Mouse (Mus musculus): ENCODE results near the gene Cts6. TPM values are rescaled to one million over a fixed set of nuclear protein-coding genes. Genes with fewer than 3 reads are reported as not detected.
"Not testable (repeated sequence)": the region's sequence is repeated elsewhere in the genome, so short reads cannot be mapped to it uniquely, and the experiment has no call there.

Gene Cts6
- polyA plus RNA-seq (2012; ENCODE audit: insufficient read depth, low replicate concordance), result not detected in 2 replicates

GRCm38 (mm10) chr13:61203310-61203709, at the start of gene Cts6:
Gene Cts6, minus strand, starts transcription at chr13:61203410.
- no peak for TF ChIP-seq GATA1 (IDR thresholded peaks at IDR 0.05; ENCODE audit: borderline replicate concordance, low read length)
- no peak for TF ChIP-seq FLI1 (IDR thresholded peaks at IDR 0.05; ENCODE audit: low read length)
- no peak within 1 kb of the TSS for H3K4me3 ChIP-seq (replicated peaks)

GRCm38 (mm10) chr13:61241076-61241947, 38.1 kb upstream of the Cts6 start:
- TF ChIP-seq FLI1 (IDR thresholded peaks at IDR 0.05; ENCODE audit: low read length) (no peak), GATA1 (IDR thresholded peaks at IDR 0.05; ENCODE audit: borderline replicate concordance, low read length) (no peak)
- H3K4me1 ChIP-seq, result peaks cover 4% of the 10 kb centered on the region
- peak overlapping the region; percentile 80 for H3K4me3 ChIP-seq (replicated peaks)
- H3K27me3 ChIP-seq (replicated peaks), result no peaks in the 10 kb centered on the region
- no peaks in the 10 kb centered on the region for H3K36me3 ChIP-seq (replicated peaks; ENCODE audit: low read length)
- no peaks in the 10 kb centered on the region for H3K9me3 ChIP-seq

More at GRCm38 (mm10) chr13:61203310-61203709, at the start of gene Cts6:
- no peaks in the 10 kb centered on the region for H3K9me3 ChIP-seq
- no peaks in the 10 kb centered on the region for H3K27me3 ChIP-seq (replicated peaks)
- no peaks in the 10 kb centered on the region for H3K4me1 ChIP-seq
- H3K36me3 ChIP-seq (replicated peaks; ENCODE audit: low read length), result no peaks in the 10 kb centered on the region

- H3K4me3 ChIP-seq (replicated peaks); H3K9me3 ChIP-seq; H3K4me1 ChIP-seq; H3K27me3 ChIP-seq (replicated peaks); H3K36me3 ChIP-seq (replicated peaks; ENCODE audit: low read length): not testable (repeated sequence)
Measured at GRCm38 (mm10) chr13:61185151-61185933, 17.9 kb downstream of the Cts6 start.

GRCm38 (mm10) chr13:61164622-61165021, 38.6 kb downstream of the Cts6 start:
- TF ChIP-seq GATA1 (IDR thresholded peaks at IDR 0.05; ENCODE audit: borderline replicate concordance, low read length), result no peak
- no peak for TF ChIP-seq FLI1 (IDR thresholded peaks at IDR 0.05; ENCODE audit: low read length)
- H3K4me3 ChIP-seq (replicated peaks), result no peak overlapping the region

GRCm38 (mm10) chr13:61164156-61164555, 39.1 kb downstream of the Cts6 start, which contains the start of gene Ctsr:
Gene Ctsr, minus strand, starts transcription at chr13:61164256.
- TF ChIP-seq FLI1 (IDR thresholded peaks at IDR 0.05; ENCODE audit: low read length) (no peak), GATA1 (IDR thresholded peaks at IDR 0.05; ENCODE audit: borderline replicate concordance, low read length) (no peak)
- no peaks in the 10 kb centered on the region for H3K9me3 ChIP-seq
- no peak within 1 kb of the TSS for H3K4me3 ChIP-seq (replicated peaks)
- no peaks in the 10 kb centered on the region for H3K4me1 ChIP-seq
- no peaks in the 10 kb centered on the region for H3K27me3 ChIP-seq (replicated peaks)
- no peaks in the 10 kb centered on the region for H3K36me3 ChIP-seq (replicated peaks; ENCODE audit: low read length)

More at GRCm38 (mm10) chr13:61164622-61165021, 38.6 kb downstream of the Cts6 start:
- Histone ChIP-seq H3K27me3 (replicated peaks) (no peaks in the 10 kb centered on the region), H3K36me3 (replicated peaks; ENCODE audit: low read length) (no peaks in the 10 kb centered on the region), H3K9me3 (no peaks in the 10 kb centered on the region), H3K4me1 (no peaks in the 10 kb centered on the region)

Other genes starting within 250 kb of the Cts6 start
- not detected in 2 replicates for gene Ctsj, start 197.5 kb downstream of the Cts6 start, polyA plus RNA-seq (2012; ENCODE audit: insufficient read depth, low replicate concordance)
- gene Ctsq, start 162.8 kb downstream of the Cts6 start, polyA plus RNA-seq (2012; ENCODE audit: insufficient read depth, low replicate concordance), result not detected in 2 replicates
- not detected in 2 replicates for gene Ctsr, start 39.2 kb downstream of the Cts6 start, polyA plus RNA-seq (2012; ENCODE audit: insufficient read depth, low replicate concordance)
- gene Cts8, start 51.9 kb upstream of the Cts6 start, polyA plus RNA-seq (2012; ENCODE audit: insufficient read depth, low replicate concordance), result not detected in 2 replicates
- gene Gm49398, start 85.4 kb upstream of the Cts6 start, polyA plus RNA-seq (2012; ENCODE audit: insufficient read depth, low replicate concordance), result not detected in 2 replicates
- gene Cts7, start 154.8 kb upstream of the Cts6 start, polyA plus RNA-seq (2012; ENCODE audit: insufficient read depth, low replicate concordance), result not detected in 2 replicates